Mouse (Mus musculus) testis, adult 2 months (tissue): ENCODE results near the gene Ptpn14. TPM values are rescaled to one million over a fixed set of nuclear protein-coding genes. Genes with fewer than 3 reads are reported as not detected.
"Not testable (repeated sequence)": the region's sequence is repeated elsewhere in the genome, so short reads cannot be mapped to it uniquely, and the experiment has no call there.

Source experiments
- H3K27ac ChIP-seq: fragments of 200-500 bp; 2 replicates; pipeline ENCODE4 v1.5.1; 2012; ENCODE audit warnings: low read depth, low read length; ENCODE audit not compliant: control insufficient read depth, insufficient read depth
- H3K27me3 ChIP-seq: fragments of 200-500 bp; 2 replicates; pipeline ENCODE4 v1.6.1; 2012; ENCODE audit warnings: mild to moderate bottlenecking, low read length, moderate library complexity; ENCODE audit not compliant: control insufficient read depth, insufficient read depth
- H3K36me3 ChIP-seq: fragments of 200-500 bp; 2 replicates; pipeline ENCODE4 v1.6.1; 2012; ENCODE audit warnings: mild to moderate bottlenecking, low read length; ENCODE audit not compliant: control insufficient read depth, insufficient read depth
- H3K4me1 ChIP-seq: fragments of 200-500 bp; 2 replicates; pipeline ENCODE4 v1.6.1; 2012; ENCODE audit warnings: low read length; ENCODE audit not compliant: control insufficient read depth, insufficient read depth
- H3K4me3 ChIP-seq: fragments of 200-500 bp; 2 replicates; pipeline ENCODE4 v1.5.1; 2012; ENCODE audit warnings: low read depth, mild to moderate bottlenecking, low read length, moderate library complexity, mixed read lengths; ENCODE audit not compliant: control insufficient read depth
- CTCF ChIP-seq: fragments of 200-500 bp; IDR thresholded peaks from 2 replicates; pipeline ENCODE4 v1.5.1; 2012; ENCODE audit warnings: low read depth, mild to moderate bottlenecking, inconsistent platforms, low read length, moderate library complexity; ENCODE audit not compliant: control insufficient read depth, insufficient read depth, insufficient replicate concordance
- POLR2A ChIP-seq: fragments of 200-500 bp; IDR thresholded peaks from 2 replicates; pipeline ENCODE4 v1.6.1; 2012; ENCODE audit warnings: low read depth, mild to moderate bottlenecking, inconsistent platforms, low read length, moderate library complexity; ENCODE audit not compliant: control insufficient read depth
- polyA plus RNA-seq: library from polyadenylated mRNA; depleted of rRNA; stranded (reverse); fragments of >200 nt; gene quantifications from 2 replicates; pipeline ENCODE4 v1.2.3, GENCODE M21; 2012

The Ptpn14 gene
- polyA plus RNA-seq, 1 experiment: 3.3 TPM

GRCm38 (mm10) chr1:189689050-189689833 lies 38.8 kb upstream of the Ptpn14 start:
- Histone ChIP-seq H3K4me1 (peaks cover 3% of the 10 kb centered on the region), H3K27ac (no peak overlapping the region), H3K27me3 (no peaks in the 10 kb centered on the region), H3K36me3 (peaks cover 2% of the 10 kb centered on the region; the same call in 1 of the 2 replicates), H3K4me3 (peak overlapping the region; percentile 67; the same call in 1 of the 2 replicates)
- TF ChIP-seq CTCF: no peak
- TF ChIP-seq POLR2A: no peak

GRCm38 (mm10) chr1:189692442-189692841 lies 35.6 kb upstream of the Ptpn14 start:
- not testable (repeated sequence) for H3K27ac ChIP-seq, H3K36me3 ChIP-seq, H3K27me3 ChIP-seq, H3K4me1 ChIP-seq
- peak overlapping the region; percentile 1; the same call in 1 of the 2 replicates for H3K4me3 ChIP-seq

- H3K4me1 ChIP-seq: peaks cover 3% of the 10 kb centered on the region
- H3K36me3 ChIP-seq: no peaks in the 10 kb centered on the region
- H3K27ac ChIP-seq: no peak overlapping the region
- H3K4me3 ChIP-seq: no peak overlapping the region
- H3K27me3 ChIP-seq: no peaks in the 10 kb centered on the region
- TF ChIP-seq POLR2A (no peak), CTCF (no peak)
Measured at GRCm38 (mm10) chr1:189694391-189694790, 33.7 kb upstream of the Ptpn14 start.

GRCm38 (mm10) chr1:189695321-189695720 lies 32.7 kb upstream of the Ptpn14 start:
- no peak overlapping the region for H3K4me3 ChIP-seq
- H3K27me3 ChIP-seq: no peaks in the 10 kb centered on the region
- no peak for TF ChIP-seq POLR2A
- no peak for TF ChIP-seq CTCF
- H3K36me3 ChIP-seq: no peaks in the 10 kb centered on the region
- peak overlapping the region; percentile 37; the same call in 1 of the 2 replicates for H3K27ac ChIP-seq
- peaks cover 3% of the 10 kb centered on the region for H3K4me1 ChIP-seq

GRCm38 (mm10) chr1:189698416-189698815 lies 29.7 kb upstream of the Ptpn14 start:
- H3K27me3 ChIP-seq: no peaks in the 10 kb centered on the region
- H3K4me3 ChIP-seq: no peak overlapping the region
- no peaks in the 10 kb centered on the region; the same call in none of the 2 replicates for H3K4me1 ChIP-seq
- no peaks in the 10 kb centered on the region for H3K36me3 ChIP-seq
- no peak overlapping the region for H3K27ac ChIP-seq
- TF ChIP-seq CTCF (no peak), POLR2A (no peak)

DNA sequence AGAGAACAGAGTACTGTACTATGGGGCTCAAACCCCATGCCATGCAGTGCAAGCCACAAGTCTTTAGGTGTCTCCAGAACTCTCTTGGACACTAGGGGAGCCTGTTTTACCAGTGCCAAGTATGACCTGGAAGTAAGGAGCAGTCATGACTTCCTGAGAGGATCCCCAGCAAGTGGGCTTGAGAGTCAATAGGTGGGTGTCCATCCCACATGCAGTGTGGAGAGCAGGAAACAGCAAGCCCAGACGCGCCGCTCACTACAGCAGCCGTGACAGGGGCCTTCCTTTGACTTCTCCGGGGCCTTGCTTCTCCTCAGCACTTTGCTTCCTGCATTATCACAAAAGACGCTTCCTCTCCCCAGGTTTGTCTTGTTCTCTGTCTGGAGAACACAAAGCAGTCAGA lies 27.9 kb upstream of the Ptpn14 start:
- Histone ChIP-seq H3K4me1 (no peaks in the 10 kb centered on the region; the same call in none of the 2 replicates), H3K27ac (no peak overlapping the region), H3K4me3 (no peak overlapping the region), H3K27me3 (no peaks in the 10 kb centered on the region), H3K36me3 (no peaks in the 10 kb centered on the region)
- no peak for TF ChIP-seq CTCF
- no peak for TF ChIP-seq POLR2A

- Histone ChIP-seq H3K4me3 (no peak overlapping the region), H3K4me1 (no peaks in the 10 kb centered on the region; the same call in 1 of the 2 replicates), H3K27me3 (no peaks in the 10 kb centered on the region), H3K27ac (no peak overlapping the region), H3K36me3 (no peaks in the 10 kb centered on the region)
- TF ChIP-seq CTCF (peak; percentile 66; the same call in 1 of the 2 replicates), POLR2A (no peak)
Measured at GRCm38 (mm10) chr1:189700990-189701389, 27.1 kb upstream of the Ptpn14 start.
